Mouse (Mus musculus) ES-Bruce4 (cell line): ENCODE measurements around the gene Ext2.

ENCODE experiments used
- CTCF ChIP-seq: IDR thresholded peaks from one replicate; pipeline ENCODE4 v1.8.1; 2011; ENCODE audit warnings: low read depth, low read length
- POLR2A ChIP-seq: IDR thresholded peaks from one replicate; pipeline ENCODE4 v1.8.1; 2011; ENCODE audit warnings: low read length; ENCODE audit not compliant: insufficient read depth

GRCm38 (mm10) chr2:93699346-93699745, 123.0 kb downstream of the Ext2 start:
- no peak for TF ChIP-seq CTCF
- TF ChIP-seq POLR2A, result no peak
